Mouse (Mus musculus) forebrain, embryonic 16.5 days (tissue): ENCODE results near the gene Ppp2r5c. TPM values are rescaled to one million over a fixed set of nuclear protein-coding genes. Genes with fewer than 3 reads are reported as not detected.
A peak's percentile ranks its signal among the peaks of the same experiment; 100 is the strongest.

Experiments used
- ATAC-seq: fragments of 200-750 bp; cut with Nextera tagmentation; 2 replicates; pipeline ENCODE4 v1.8.0; 2017; ENCODE audit warnings: mild to moderate bottlenecking, moderate library complexity
- H3K27ac ChIP-seq: fragments of 300-500 bp; sonication (generic); 2 replicates; pipeline ENCODE4 v1.5.1; 2014; ENCODE audit warnings: low read length, control low read depth
- H3K27me3 ChIP-seq: fragments of 300-500 bp; sonication (generic); replicated peaks from 2 replicates; pipeline ENCODE4 v1.6.1; 2014; ENCODE audit warnings: low read length; ENCODE audit not compliant: control insufficient read depth, insufficient read depth
- H3K36me3 ChIP-seq: fragments of 300-500 bp; sonication (generic); 2 replicates; pipeline ENCODE4 v1.6.1; 2014; ENCODE audit not compliant: control insufficient read depth, insufficient read depth
- H3K4me1 ChIP-seq: fragments of 300-500 bp; sonication (generic); replicated peaks from 2 replicates; pipeline ENCODE4 v1.6.1; 2014; ENCODE audit warnings: low read length; ENCODE audit not compliant: control insufficient read depth, insufficient read depth
- H3K4me2 ChIP-seq: fragments of 300-500 bp; sonication (generic); 2 replicates; pipeline ENCODE4 v1.6.1; 2014; ENCODE audit warnings: mild to moderate bottlenecking, low read length, control low read depth
- H3K4me3 ChIP-seq: fragments of 300-500 bp; sonication (generic); replicated peaks from 2 replicates; pipeline ENCODE4 v1.5.1; 2014; ENCODE audit warnings: mild to moderate bottlenecking, low read length, control low read depth
- H3K9ac ChIP-seq: fragments of 300-500 bp; sonication (generic); replicated peaks from 2 replicates; pipeline ENCODE4 v1.6.1; 2014; ENCODE audit warnings: low read depth, low read length, control low read depth
- H3K9me3 ChIP-seq: fragments of 300-500 bp; sonication (generic); 2 replicates; pipeline ENCODE4 v1.6.1; 2016; ENCODE audit warnings: low read length; ENCODE audit not compliant: control insufficient read depth
- WGBS: fragments of 180-500 bp; shearing (Covaris S2); extraction: QIAGEN DNeasy Blood & Tissue Kit; methylation state at CpG from one replicate; pipeline ENCODE4 v1.1.7; 2014; 5-methylcytosine and 5-hydroxymethylcytosine counted together
- polyA plus RNA-seq: library from polyadenylated mRNA; unstranded; fragments of >200 nt; fragmentation: Nextera tagmentation; extraction: Ambion mirVana; gene quantifications from 2 replicates; pipeline ENCODE4 v1.2.1, GENCODE M21; 2015

Gene Ppp2r5c
- polyA plus RNA-seq, 1 experiment from 2014 or later: 139 TPM

GRCm38 (mm10) chr12:110499225-110499992, 52.5 kb downstream of the Ppp2r5c start:
- no peak overlapping the region for H3K9ac ChIP-seq
- H3K4me2 ChIP-seq: no peak overlapping the region
- WGBS: 70% methylated on average over 14 of the region's 14 CpGs
- 0 out of 2 replicates have a peak, but pooled peaks cover 3% of the 10 kb centered on the region for H3K4me1 ChIP-seq
- H3K27ac ChIP-seq: no peak overlapping the region
- no peak overlapping the region for H3K4me3 ChIP-seq
- H3K36me3 ChIP-seq: no peaks in the 10 kb centered on the region
- ATAC-seq: no peak
- H3K9me3 ChIP-seq: no peaks in the 10 kb centered on the region
- no peaks in the 10 kb centered on the region for H3K27me3 ChIP-seq

- 0 out of 2 replicates have a peak, but pooled peaks cover 3% of the 10 kb centered on the region for H3K4me1 ChIP-seq
- ATAC-seq: no peak
- no peaks in the 10 kb centered on the region for H3K27me3 ChIP-seq
- no peak overlapping the region for H3K27ac ChIP-seq
- H3K4me3 ChIP-seq: no peak overlapping the region
- no peak overlapping the region for H3K4me2 ChIP-seq
- H3K36me3 ChIP-seq: no peaks in the 10 kb centered on the region
- H3K9ac ChIP-seq: no peak overlapping the region
- 97% methylated on average over 8 of the region's 8 CpGs for WGBS
- H3K9me3 ChIP-seq: no peaks in the 10 kb centered on the region
Measured at GRCm38 (mm10) chr12:110500095-110500494, 53.2 kb downstream of the Ppp2r5c start.

- Histone ChIP-seq H3K4me3 (no peak overlapping the region), H3K27me3 (no peaks in the 10 kb centered on the region), H3K27ac (no peak overlapping the region), H3K4me1 (0 out of 2 replicates have a peak, but pooled peaks cover 3% of the 10 kb centered on the region), H3K9ac (no peak overlapping the region), H3K4me2 (no peak overlapping the region), H3K9me3 (no peaks in the 10 kb centered on the region), H3K36me3 (no peaks in the 10 kb centered on the region)
- ATAC-seq: no peak
- 91% methylated on average over 8 of the region's 8 CpGs for WGBS
Measured at GRCm38 (mm10) chr12:110503406-110504144, 56.7 kb downstream of the Ppp2r5c start.

- 83% methylated on average over 9 of the region's 9 CpGs for WGBS
- H3K27ac ChIP-seq: no peak overlapping the region
- H3K9ac ChIP-seq: no peak overlapping the region
- H3K27me3 ChIP-seq: no peaks in the 10 kb centered on the region
- no peaks in the 10 kb centered on the region for H3K9me3 ChIP-seq
- H3K4me3 ChIP-seq: no peak overlapping the region
- H3K36me3 ChIP-seq: no peaks in the 10 kb centered on the region
- ATAC-seq: no peak
- no peak overlapping the region for H3K4me2 ChIP-seq
- no peaks in the 10 kb centered on the region for H3K4me1 ChIP-seq
Measured at GRCm38 (mm10) chr12:110504145-110504490, 57.2 kb downstream of the Ppp2r5c start.

GRCm38 (mm10) chr12:110504793-110505192, 57.9 kb downstream of the Ppp2r5c start:
- no peak overlapping the region for H3K9ac ChIP-seq
- no peak overlapping the region for H3K4me2 ChIP-seq
- no peaks in the 10 kb centered on the region for H3K27me3 ChIP-seq
- no peaks in the 10 kb centered on the region for H3K36me3 ChIP-seq
- WGBS: 59% methylated on average over 3 of the region's 3 CpGs
- H3K9me3 ChIP-seq: no peaks in the 10 kb centered on the region
- H3K27ac ChIP-seq: no peak overlapping the region
- H3K4me3 ChIP-seq: no peak overlapping the region
- no peak for ATAC-seq
- peaks cover 7% of the 10 kb centered on the region for H3K4me1 ChIP-seq

GRCm38 (mm10) chr12:110506046-110506445, 59.1 kb downstream of the Ppp2r5c start:
- H3K4me1 ChIP-seq: peaks cover 15% of the 10 kb centered on the region
- no peaks in the 10 kb centered on the region for H3K9me3 ChIP-seq
- WGBS: 81% methylated on average over 5 of the region's 5 CpGs
- no peak for ATAC-seq
- H3K27ac ChIP-seq: no peak overlapping the region
- H3K9ac ChIP-seq: no peak overlapping the region
- no peak overlapping the region for H3K4me2 ChIP-seq
- no peaks in the 10 kb centered on the region for H3K27me3 ChIP-seq
- no peaks in the 10 kb centered on the region for H3K36me3 ChIP-seq
- no peak overlapping the region for H3K4me3 ChIP-seq

- H3K27ac ChIP-seq: no peak overlapping the region
- H3K4me1 ChIP-seq: peaks cover 24% of the 10 kb centered on the region
- H3K36me3 ChIP-seq: no peaks in the 10 kb centered on the region
- ATAC-seq: no peak
- no peak overlapping the region for H3K4me2 ChIP-seq
- WGBS: 67% methylated on average over 9 of the region's 9 CpGs
- no peaks in the 10 kb centered on the region for H3K27me3 ChIP-seq
- no peaks in the 10 kb centered on the region for H3K9me3 ChIP-seq
- no peak overlapping the region for H3K4me3 ChIP-seq
- H3K9ac ChIP-seq: no peak overlapping the region
Measured at GRCm38 (mm10) chr12:110507714-110508297, 60.9 kb downstream of the Ppp2r5c start.

GRCm38 (mm10) chr12:110508680-110509079, 61.8 kb downstream of the Ppp2r5c start:
- peaks cover 24% of the 10 kb centered on the region for H3K4me1 ChIP-seq
- ATAC-seq: no peak
- no peaks in the 10 kb centered on the region for H3K9me3 ChIP-seq
- H3K36me3 ChIP-seq: no peaks in the 10 kb centered on the region
- 85% methylated on average over 5 of the region's 5 CpGs for WGBS
- H3K27me3 ChIP-seq: no peaks in the 10 kb centered on the region
- H3K4me2 ChIP-seq: no peak overlapping the region
- H3K27ac ChIP-seq: no peak overlapping the region
- no peak overlapping the region for H3K4me3 ChIP-seq
- no peak overlapping the region for H3K9ac ChIP-seq

GRCm38 (mm10) chr12:110510171-110510871, 63.4 kb downstream of the Ppp2r5c start:
- Histone ChIP-seq H3K9ac (no peak overlapping the region), H3K36me3 (no peaks in the 10 kb centered on the region), H3K27ac (0 out of 2 replicates have a peak overlapping the region, but pooled peaks have one; percentile 29), H3K4me3 (no peak overlapping the region), H3K27me3 (no peaks in the 10 kb centered on the region), H3K4me1 (peaks cover 24% of the 10 kb centered on the region), H3K4me2 (no peak overlapping the region), H3K9me3 (no peaks in the 10 kb centered on the region)
- peak; percentile 69; the same call in 1 of the 2 replicates for ATAC-seq
- 64% methylated on average over 9 of the region's 9 CpGs for WGBS
